Mouse (Mus musculus) megakaryocyte-erythroid progenitor cell, adult 5-6 weeks (primary cell): ENCODE results near the gene Fkrp. TPM values are rescaled to one million over a fixed set of nuclear protein-coding genes. Genes with fewer than 3 reads are reported as not detected.

Experiments used
- ATAC-seq: replicated peaks from 2 replicates; pipeline ENCODE4 v1.8.0; 2016; ENCODE audit warnings: mild to moderate bottlenecking, inconsistent platforms; ENCODE audit not compliant: severe bottlenecking, poor library complexity, low FRiP score, low TSS enrichment
- total RNA-seq, 2 experiments: library from RNA; stranded (forward) in 1 of 2; stranded (reverse) in 1 of 2; fragments of 200-1000, 215-1000 nt in 1 of 2; fragments of >200 nt in 1 of 2; fragmentation: Nextera tagmentation in 1 of 2; gene quantifications; 2 replicates each; pipeline ENCODE4 v1.2.3; 2014 to 2017

Gene Fkrp
- total RNA-seq, 2 experiments from 2014 or later: 14.4 to 15.8 TPM

DNA sequence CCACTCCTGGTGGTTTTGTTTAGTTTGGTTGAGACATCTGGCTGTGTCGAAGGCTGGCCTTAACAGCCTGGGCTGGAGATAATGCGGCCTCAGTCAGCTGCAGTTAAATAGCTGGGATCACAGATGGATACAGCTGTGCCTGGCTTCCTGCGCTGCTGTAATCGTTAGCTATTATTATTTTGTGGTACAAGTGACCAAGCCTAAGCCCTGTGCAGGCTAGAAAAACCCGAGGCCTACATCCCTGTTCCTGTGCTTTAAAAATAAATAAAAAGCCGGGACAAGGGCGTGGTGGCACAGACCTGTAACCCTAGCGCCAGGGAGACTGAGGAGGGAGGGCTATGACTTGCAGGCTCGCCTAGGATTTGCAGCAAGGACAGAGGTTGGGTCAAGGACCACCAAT lies 7.9 kb downstream of the Fkrp start:
- ATAC-seq: no peak

DNA sequence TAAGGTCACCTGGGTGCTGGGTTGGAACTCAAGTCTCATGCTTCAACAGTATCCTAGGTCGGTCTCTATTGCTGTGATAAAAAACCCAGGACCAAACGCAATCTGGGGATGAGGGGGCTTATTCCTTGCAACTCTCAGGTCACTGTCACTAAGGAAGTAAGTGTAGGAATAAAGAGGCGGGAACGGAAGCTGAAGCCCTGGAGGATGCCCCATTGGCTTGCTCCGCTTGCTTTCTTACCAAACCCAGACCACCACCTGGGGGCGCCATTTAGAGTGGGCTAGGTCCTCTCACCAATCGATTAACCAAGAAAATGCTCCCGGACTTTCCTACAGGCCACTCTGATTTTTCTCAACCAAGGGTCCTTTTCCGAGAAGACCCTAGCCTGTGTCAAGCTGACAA lies 8.6 kb downstream of the Fkrp start:
- ATAC-seq: no peak

DNA sequence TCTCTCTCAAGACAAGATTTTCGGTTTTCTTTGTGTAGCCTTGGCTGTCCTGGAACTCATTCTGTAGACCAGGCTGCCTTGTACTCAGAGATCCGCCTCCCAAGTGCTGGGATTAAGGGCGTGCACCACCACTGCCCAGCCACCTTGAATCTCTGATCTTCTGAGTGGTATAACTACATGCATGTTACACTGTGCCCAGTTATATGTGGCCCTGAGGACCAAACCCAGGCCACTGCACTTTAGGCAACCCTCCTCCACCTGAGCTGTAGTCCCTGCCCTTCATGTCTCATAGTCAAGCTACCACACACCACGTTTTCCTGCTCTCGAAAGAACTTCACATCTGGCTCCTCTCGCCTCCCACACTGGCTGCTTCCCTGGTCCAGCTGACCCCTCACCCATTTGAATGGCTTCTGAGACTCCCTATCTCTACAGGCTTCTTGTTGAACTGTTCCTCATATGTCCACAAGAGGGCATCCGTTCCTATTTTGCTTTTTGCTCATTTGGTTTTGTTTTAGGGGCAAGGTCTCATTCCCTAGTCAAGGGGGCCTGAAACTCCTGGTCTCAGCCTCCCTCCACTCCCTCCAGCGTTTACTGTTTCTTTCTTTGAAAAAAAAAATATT lies 12.0 kb downstream of the Fkrp start:
- ATAC-seq: peak; percentile 81

DNA sequence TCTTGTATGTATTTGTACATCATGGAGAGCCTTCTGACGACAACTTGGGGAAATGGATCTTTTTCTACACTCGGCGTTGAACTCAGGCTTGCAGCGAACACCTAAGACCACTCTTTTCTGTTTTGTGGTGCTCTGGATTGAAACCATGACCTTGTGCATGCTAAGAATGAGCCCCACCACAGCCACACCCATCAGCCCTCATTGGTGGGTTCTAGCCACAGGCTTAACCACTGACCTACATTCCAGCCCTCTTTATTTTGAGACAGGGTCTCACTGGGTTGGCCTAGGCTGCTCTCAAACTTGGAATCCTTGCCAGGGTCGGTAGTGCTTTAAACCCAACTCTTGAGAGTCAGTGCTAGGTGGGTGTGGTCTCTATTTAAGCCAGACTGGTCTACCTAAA lies 21.6 kb downstream of the Fkrp start:
- ATAC-seq: no peak

DNA sequence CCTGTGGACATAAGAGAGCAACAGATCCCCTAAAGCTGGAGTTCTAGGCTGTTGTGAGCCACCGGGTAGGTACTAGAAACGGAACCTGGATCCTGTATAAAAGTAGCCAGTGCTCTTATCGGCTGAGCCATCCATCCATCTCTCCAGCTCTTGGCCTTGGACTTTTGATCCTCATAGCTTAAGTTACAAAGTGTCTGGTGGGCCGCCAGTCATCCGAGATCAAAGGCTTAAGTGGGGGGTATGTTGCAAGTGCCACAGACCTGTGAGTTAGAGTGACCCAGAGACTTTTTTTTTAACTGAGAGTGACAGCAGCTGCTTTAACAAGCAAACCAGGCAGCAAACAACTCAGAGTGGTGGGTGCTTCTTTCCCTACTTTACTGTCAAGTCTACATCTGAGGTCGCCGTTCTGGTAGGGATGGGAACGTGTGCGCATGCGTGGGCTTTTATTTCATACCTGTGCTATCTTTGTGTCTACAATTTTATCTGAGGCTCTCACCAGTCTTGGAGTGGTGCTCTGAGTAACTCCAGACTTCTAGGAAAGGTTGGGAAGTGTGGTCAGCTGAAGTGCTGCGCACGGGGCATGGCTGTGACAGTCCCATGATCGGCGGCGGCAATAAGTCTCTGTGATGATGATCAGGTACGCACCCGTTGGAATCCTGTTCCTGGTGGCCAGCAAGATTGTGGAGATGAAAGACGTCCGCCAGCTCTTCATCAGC lies 23.4 kb downstream of the Fkrp start:
- no peak for ATAC-seq

DNA sequence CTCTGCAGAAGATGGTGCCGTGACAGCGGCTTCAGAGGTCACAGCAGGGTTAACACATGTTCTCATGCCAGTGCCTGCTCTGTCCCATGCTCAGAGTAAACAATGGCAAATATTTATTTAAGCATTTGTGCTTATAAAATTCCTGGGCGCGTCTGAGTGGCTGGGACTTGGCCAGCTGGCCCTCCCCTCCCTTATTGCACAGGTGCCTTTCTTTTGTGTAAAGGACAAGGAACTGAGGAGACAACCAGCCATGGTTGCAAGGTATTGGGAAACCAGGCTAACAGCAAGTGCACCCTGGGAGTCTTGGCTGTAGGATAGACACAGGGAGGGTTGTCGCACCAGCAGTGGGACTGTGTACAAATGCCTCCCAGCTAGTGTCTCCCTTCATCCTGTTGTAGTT lies 24.2 kb downstream of the Fkrp start:
- ATAC-seq: no peak

DNA sequence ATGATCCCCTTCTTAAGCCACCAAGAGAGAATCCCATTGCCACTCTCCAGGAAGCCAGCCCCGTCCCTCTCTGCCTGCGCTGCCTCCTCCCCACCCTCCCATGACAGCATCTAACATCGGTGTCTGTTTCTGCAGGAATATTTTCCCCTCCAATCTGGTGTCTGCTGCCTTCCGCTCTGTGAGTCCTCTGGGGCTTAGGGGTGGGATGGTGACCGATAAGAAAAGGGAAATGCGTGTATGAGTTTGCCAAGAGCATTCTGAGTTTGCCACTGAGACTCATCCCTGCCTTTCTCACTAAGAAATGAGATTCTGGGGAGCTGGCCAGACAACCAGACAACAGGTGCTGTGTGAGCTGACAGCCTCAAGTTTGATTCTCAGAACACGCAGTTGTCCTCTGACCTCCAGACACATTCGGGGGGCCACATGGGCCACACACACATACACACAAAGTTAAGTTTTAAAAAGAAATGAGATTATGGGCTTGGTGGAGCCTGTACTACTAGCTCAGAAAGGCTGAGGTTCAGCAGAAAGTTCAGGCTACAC lies 30.9 kb downstream of the Fkrp start:
- no peak for ATAC-seq

DNA sequence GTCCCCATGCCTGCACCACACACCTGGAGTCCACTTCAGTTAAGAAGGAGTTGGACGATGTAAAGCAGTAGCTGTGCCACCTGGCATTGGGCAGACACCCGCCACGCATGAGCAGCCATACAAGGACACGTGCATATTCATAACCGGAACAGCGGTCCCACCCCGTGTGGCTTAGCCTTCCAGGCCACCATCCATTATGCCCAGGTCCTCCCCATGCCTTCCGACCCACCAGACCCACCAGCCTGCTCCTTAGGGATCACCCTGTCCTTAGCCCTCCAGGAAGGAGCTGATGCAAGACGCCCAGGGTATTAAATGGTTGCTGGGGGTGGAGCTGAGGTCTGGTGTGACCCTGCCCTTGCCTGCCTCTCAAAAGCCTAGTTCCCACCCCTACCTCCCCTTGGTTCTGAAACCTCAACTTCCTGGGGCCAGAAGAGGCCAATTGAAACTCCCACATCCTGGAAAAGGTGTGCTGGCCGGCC lies 32.0 kb downstream of the Fkrp start:
- no peak for ATAC-seq

DNA sequence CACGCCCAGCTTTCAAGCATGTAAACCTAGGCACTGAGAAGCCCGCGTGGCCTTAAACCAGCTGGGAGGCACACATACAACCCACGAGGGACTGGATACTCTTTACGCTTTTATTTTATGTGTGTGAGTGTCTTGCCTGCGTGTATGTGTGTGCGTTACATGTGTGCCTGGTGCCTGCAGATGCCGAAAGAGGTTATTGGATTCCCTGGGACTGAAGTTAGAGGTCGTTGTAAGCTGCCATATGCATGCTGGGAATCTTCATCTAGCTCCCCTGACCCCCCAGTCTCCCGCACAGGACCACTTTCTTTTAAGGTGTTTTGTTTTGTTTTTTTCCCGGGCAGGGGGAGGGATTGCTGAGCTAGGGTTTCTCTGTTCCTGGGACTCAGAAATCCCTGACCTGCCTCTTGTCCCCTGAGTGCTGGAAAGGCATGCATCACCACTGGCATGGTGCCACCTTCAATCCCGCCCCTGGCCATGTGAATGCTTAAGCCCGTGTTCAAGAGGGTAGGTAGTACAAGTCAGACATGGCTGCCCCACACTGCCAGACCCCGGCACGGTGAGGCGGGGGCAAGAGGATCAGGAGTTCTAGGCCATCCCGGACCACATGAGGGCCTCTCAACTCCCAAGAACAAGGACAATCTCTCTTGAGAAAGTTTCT lies 32.6 kb downstream of the Fkrp start:
- no peak for ATAC-seq

DNA sequence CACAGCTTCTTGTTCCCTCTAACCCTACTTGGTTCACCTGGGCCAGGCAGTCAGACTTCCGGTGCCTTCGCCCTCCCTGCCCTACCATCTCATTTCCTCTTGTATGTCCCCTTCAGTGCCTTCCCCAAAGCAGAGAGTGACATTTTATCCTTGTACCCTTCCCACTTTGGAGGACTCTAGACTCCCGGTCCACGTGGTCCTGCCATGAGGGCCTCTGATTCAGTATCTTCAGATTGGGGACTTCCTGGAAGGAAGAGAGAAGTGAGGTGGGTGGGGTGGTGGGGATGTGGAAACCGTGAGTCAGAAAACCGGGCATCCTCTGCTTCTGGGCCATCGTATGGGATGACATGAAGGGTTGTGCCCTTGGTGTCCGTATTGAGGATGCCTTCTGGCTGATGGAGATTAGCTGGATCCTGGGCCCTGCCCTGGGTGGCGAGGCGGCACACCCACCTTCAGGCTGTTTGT lies 33.3 kb downstream of the Fkrp start:
- peak; percentile 68 for ATAC-seq

DNA sequence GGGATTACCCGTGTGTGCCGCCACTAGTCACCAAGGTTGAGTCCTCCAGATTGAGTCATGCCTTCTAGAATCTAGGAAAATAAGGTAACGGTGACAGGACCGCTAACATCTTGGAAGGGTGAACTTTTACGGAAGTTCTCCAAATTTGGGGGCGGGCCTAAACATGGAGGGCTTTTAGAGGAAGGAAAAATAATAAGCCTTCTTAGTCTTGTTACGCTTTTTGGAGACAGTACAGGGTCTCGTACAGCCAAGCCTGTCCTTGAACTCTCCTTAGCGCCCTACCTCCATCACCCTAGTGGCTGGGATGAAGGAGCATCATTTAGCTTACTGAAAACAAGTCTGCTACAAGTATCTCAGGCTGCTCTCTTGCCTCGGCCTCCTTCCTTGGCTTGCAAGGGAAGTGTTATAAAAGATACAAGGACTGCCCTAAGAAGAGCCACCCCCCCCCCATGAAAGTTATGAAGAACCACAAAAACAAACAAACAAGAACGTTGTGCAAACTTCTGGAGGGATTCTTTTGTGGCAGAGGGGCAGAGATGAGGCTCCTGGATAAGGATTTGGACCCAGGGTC lies 33.9 kb downstream of the Fkrp start:
- ATAC-seq: no peak

DNA sequence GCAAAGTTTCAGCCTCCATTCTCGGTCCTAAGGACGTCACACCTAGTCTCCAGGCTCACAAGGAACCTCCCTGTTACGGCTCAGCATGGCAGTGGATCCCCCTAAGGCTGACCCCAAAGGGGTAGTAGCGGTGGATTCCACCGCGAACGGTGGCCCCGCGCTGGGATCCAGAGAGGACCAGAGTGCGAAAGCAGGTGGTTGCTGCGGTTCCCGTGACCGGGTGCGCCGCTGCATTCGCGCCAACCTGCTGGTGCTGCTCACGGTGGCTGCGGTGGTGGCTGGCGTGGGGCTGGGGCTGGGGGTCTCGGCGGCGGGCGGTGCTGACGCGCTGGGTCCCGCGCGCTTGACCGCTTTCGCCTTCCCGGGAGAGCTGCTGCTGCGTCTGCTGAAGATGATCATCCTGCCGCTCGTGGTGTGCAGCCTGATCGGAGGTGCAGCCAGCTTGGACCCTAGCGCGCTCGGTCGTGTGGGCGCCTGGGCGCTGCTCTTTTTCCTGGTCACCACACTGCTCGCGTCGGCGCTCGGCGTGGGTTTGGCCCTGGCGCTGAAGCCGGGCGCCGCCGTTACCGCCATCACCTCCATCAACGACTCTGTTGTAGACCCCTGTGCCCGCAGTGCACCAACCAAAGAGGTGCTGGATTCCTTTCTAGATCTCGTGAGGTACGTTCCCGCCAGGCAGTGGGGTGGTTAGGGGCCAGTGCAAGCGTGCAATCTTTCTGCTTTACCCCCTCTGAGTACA lies 34.5 kb downstream of the Fkrp start:
- ATAC-seq: no peak

DNA sequence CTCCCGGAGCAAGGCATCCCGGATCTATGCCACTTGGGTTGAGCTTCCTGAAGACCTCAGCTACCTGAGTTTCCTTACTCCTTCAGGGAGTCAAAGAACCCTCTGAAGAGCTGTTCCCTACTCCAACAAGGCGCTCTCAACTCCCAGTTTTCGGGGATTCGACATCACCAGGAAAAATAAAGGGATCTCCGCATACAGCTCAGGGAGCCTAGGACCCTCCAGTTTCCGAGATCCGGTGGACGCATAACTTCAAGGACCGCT lies 35.0 kb downstream of the Fkrp start:
- peak; percentile 6; the same call in 1 of the 2 replicates for ATAC-seq

DNA sequence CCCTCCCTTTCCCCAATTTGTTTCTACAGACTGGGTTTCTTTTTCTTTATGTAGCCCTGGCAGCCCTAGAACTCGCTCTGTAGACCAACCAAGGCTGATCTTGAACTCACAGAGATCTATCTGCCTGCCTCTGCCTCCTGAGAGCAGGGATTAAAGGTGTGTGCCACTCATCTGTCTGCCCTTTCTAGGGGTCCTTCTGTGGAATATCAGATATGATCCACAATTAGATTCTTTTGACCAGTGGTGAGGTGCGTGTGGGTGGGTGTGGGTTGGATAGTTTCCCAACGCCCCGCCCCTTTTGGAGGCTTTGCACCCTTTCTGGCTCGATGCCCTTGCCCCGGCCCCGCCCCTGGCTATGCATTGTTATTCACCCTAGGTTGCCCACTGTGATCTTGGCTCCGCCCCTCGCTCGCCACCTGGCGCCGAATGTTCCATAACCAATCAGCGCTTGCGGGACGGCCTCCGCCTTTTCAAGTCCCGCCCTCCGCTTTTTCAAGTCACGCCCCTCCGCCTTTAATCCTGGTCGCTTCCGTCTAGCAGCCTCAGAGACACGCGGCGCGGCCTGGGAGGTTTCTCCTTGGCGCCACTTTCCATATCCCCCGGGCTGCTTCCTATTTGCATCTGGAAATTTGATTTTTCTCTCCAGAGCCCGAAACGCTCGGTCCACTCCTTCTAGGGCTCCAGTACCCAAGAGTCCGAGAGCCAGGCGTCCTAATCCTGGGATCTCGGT lies 35.5 kb downstream of the Fkrp start, which contains the start of gene Slc1a5:
Slc1a5 (plus strand) TSS at position 516 of the 730 bp plus-strand sequence.
- ATAC-seq: peak; percentile 82

DNA sequence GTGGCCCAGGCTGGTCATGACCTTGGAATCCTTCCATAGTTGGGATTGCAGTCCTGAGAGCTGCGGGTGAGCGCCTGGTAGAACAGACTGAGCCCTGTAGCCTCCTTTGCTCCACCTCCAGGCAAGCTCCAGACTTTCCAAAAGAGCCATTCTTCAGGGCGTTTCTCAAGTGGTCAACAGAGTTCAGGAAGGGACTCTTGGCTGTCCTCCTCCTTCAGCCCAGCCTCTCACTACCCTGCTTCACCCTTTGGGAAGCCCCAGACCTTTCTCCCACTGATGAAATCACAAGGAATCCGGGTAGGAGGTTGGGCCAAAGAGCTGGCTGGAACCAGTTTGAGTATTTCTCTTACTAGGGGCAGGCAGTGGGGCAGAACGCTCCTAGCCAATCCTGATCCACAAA lies 36.5 kb downstream of the Fkrp start:
- ATAC-seq: no peak

DNA sequence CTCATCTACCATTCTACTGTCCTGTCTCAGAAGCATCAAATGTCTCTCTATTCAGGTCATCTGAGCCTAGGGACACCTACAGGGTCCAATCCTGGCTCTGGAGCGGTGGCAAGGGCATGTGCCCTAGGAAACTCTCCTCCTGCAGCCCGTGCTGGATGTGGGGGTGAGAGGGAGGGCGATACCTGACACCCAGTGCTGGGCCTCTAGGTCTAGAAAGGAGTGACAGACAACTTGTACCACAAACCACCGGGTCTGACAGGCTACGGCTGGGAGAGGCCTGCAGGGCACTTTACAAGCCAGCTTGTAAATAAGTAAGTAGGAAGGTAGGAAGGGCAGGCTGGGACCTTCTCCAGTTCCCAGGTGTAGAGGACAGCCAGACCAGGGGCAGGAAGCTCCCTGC lies 40.6 kb downstream of the Fkrp start:
- ATAC-seq: no peak

DNA sequence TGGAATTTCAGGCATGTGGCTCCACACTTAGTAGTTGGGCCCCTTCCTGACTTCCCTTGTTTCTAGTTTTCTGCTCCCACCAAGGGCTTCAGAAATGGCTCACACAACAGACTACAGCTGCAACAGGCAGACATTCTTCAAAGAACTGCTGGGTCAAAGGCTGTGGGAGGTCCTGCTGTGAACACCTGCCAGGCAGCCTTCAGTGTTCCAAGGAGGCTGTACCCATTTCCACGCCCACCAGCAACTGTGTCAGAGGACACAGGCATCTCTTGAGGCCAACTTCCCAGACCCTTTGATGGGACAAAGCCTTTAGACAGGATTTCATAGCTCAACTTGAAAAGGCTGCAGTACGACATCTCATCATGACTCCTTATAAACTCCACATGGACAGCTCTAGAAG lies 50.1 kb downstream of the Fkrp start:
- no peak for ATAC-seq

DNA sequence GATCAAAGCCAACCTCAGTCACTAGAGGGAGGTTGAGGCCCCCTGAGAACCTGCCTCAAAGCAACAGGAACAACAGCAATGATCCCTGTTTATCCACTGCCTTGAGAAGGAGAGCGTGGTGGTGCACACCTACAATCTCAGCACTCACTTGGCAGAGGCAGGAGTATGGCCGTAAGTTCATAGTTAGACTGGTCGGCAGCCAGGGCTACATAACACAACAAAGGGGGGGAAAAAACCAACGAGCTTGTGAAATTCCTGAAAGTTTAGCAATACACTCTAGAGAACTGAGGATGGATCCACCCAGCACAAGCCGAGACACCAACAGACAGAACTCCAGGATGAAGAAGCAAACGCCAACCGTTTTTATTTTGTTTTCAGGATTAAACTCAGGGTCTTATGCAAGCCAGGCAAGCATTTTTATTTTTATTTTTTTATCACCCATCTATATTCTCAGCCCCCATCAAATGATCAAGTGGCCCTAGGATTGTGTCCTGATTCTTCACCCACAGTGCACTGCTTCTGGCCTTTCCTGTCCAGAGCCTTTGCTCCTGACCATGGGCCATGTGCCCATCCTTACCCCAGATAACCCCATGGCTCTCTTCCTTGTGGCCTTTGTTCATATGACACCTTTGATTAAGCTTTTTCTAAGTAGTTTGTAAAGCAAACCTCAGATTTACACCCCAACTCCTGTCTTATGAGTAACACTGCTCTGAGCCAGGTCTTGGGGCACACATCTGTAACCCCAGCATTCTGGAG lies 52.9 kb downstream of the Fkrp start:
- ATAC-seq: no peak
